Mouse (Mus musculus) thymus, adult 2 months (tissue): ENCODE measurements around the gene Snx13.

Experiments
- CTCF ChIP-seq: fragments of 200-500 bp; IDR thresholded peaks from 2 replicates; pipeline ENCODE4 v1.5.1; 2012; ENCODE audit warnings: mild to moderate bottlenecking, control low read depth, low read length, moderate library complexity, borderline replicate concordance; ENCODE audit not compliant: control insufficient read depth, poor library complexity, insufficient read depth; ENCODE audit errors: extremely low read depth
- POLR2A ChIP-seq: fragments of 200-500 bp; IDR thresholded peaks from 2 replicates; pipeline ENCODE4 v1.6.1; 2012; ENCODE audit warnings: mild to moderate bottlenecking, low read length, control low read depth, moderate library complexity; ENCODE audit not compliant: control insufficient read depth, poor library complexity, insufficient read depth; ENCODE audit errors: extremely low read depth

- TF ChIP-seq POLR2A (no peak), CTCF (no peak)
These were observed 129.0 kb downstream of the Snx13 start for GRCm38 (mm10) chr12:35175938-35176337.
